Mouse (Mus musculus) neural tube, embryonic 10.5 days (tissue): Measurements from ENCODE around the gene March8.

Experiments
- DNase-seq: peaks from one replicate; pipeline ENCODE4 v3.0.0-alpha.2; 2017; ENCODE audit warnings: low spot score; ENCODE audit errors: extremely low spot score

The March8 gene

DNA sequence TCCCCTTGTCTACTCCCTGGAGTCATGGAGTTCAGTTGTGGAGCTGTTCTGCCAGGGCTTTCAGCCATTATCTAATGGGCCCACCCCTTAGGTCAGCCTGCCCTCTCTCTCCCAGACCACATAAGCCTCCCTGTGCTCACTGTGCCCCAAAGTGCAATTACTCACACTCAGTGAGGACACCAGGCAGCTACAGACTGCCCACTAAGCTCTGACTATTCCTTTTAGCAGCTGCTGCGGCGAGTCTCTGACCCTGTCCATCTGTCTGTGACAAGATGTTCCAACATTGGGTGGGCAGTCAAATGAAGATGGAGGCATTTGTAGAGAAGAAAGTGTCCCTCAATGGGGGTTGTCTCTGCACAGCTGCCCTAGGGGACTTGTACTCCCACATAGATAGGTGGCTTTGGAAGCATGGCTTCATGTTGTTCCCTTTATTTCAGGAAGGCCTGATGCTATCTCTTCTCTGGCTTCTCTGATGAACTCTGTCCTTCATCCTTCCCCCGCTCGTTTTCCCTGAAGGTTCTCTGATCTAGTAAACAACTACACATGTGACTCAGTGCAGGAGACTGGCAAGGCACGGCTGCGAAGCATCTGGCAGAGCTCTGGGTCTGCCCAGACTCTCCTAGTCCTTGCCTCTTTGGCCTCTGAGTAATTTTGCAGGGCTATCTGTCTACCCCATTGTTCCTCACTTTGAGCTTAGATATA, 70.3 kb downstream of the March8 start:
- no peak for DNase-seq

DNA sequence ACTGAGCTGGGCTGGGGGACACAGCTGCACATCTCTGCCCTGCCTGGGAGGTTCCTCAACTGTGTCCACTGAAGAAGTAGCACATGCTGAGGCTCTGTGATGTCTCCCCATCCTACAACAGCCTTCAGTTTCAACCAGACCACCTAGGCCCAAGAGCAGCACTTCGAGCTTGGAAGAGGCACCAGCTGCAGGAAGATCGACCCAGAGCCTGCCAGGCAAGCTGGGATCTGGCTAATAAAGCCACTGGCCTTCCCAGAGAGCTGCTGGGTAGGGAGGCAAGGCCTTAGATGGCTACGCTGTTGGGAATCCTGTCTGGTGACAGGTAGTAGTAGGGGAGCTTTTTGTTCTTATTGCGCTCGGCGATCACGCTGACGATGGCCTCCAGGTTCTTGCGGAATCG, 72.6 kb downstream of the March8 start:
- no peak for DNase-seq

DNA sequence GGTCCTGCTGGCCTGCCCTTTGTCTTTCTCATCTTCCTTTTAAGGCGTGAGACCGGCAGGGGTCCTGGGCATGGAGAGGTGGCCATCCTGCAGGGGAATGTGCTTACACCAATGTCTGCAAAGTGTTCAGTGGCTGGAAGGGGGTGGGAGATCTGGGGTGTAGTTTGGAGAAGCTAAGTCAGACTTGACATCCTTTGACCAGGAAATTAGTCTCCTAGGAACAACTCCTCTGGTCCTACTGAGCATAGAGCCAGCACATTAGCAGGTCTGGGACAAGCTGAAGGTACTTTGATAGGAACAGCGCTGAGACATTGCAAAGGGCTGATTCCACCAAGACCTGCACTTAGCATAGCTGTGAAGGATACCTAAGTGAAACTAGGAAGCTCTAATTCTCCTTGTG, 73.9 kb downstream of the March8 start:
- DNase-seq: no peak

DNA sequence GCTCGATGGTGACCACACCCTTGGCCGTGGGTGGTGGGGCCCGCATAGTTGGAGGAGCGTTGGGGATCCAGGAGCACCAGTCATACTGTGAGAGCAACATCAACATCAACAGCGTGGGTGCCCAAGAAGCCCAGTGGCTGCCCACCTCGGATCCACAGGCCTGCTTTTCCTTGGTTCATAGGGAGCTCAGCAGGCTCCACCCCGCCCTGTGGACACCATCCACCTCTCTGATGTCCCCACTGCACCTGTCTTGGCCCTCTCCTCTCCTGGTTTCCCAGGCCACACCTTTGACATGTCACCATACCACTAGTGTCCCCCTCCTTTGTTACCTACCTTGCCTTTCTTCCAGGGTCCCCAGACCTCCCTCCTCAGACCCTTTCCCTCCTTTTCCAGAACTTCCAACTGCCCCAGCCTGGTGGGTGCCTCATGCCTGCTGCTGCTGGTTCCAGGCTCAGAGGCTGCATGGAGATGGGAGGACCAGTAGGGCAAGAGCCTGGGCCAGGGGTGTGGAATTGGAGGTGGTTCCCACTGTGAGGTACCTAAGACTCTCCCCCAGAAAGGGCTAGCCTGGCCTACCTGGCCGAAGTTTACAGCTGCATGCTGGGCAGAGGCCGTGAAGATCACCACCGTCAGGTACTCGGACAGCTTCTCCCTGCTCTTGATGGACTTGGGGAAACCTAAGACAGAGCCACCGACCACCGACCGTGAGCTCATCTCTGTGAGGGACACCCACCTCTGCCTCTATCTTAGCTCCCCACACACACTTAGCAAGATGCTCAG, 74.9 kb downstream of the March8 start:
- DNase-seq: no peak

DNA sequence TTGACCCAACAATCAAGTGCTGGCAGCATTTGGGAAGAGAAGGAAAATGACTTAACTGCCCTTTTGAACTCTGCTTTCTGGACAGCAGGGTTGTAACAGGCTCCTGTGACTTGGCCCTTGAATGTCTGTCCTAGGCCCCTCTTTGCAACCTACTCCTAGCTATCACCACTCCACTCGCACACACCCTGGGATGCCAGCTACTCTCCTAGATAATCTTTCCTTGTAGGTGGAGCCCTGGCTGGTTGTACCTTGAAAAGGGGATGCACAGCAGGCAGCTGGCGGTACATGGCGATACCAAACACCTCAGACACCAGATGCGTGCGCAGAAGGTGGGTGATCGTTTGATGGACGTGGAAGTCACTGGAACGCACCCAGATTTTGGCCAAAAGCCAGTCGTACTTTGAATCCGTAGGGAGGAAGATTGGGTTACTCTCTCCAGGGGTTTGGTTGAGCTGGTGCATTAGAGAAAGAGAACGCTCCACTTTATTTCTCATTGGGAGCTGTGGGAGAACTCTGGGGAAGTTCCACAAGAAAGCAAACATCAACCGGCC, 77.4 kb downstream of the March8 start:
- no peak for DNase-seq

DNA sequence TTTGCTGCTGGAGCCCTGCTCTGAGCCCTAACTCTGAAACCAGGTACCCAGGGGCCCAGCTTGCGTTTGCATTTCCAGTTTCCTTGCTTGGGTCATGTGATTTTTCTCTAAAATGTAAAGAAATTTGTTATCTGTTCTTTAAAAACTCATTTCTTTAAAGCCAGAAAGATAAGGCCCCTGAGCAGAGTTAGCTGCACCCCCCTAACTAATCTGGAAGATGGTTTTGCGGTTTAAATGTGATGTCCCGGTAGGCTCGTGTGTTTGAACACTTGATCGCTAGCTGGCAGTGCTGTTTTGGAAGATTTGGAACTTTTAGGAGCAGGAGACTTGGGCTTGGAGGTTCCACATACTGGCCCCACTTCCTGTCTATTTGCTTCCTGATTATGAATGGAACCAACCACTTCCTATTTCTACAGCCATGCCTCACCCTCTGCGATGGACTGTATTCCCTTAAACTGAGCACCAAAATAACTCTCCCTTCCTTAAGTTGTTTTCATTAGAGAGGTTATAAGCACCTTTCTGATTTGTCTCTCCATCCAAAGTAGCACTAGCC, 78.3 kb downstream of the March8 start:
- DNase-seq: no peak

DNA sequence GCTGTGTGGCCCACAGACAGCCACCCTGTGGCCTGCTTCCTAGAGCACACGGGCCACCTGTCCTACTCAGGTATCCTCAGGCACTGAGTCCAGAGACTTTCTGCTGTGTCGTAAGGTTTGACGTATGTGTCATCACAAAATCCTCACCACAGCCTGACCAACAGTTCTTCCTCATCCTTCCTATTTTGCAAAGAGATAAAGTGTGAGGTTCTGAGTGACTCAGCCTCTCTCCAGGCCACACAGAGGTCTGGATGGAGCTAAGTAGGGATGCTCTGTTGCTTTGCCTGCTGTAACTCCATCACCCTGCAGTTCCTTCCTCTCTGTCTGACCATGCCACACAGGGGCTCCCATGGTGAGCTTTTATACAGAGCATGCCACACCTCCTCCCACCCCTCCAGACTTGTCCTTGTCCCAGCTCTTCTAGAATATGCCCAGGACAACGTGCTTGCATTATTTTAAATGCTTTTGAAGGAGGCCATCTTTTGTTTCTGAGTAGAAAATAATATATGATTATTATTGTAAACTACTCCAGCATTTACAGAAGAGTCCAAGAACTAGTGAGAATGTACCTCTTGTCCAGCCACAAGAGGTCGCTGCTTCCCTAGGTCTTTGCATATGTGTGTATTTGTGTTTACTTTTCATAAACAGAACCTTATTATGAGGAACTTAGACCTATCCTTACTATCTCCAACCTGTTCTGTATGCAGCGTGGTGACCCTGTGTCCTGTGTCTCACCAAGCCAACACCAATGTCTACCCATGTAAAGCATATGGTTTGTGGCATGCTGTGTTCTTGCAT, 79.9 kb downstream of the March8 start:
- DNase-seq: no peak

DNA sequence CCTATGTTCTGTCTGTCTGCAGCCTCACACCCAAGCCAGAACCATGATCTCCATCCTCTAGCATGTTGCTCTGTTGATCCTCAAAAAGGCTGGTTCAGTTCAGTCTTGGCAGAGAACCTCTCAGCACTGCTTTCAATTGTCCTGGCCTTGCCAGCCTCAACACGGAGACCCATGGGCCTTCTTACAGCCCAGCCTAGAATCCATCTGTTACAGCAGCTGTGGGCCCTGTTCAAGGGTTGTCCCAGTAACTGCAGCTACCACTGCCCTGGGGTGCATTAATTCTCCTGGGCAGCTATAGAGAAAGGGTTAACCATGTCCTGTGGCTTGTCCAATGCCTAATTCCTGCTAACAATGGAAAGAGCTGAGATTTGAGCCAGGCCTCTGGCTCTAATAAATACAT, 80.7 kb downstream of the March8 start:
- DNase-seq: no peak

DNA sequence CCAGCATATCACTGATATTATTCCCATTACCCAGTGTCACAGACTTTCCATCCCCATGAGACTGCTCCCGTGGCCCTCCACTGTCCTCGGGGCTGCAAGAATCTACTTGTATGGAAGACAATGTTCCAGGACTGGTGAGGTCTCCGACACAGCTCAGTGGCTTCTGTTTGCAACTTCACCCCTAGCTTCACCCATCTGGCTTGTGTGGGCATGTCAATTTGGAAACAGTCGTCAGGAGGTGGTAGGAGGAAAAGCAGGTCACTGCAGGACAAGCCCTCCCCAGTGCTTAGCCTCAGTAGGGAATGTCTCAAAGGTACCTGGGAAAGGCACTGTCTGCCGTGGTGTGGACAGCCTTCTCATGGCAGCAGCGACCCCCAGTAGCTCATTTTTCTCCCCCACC, 81.9 kb downstream of the March8 start:
- DNase-seq: no peak

DNA sequence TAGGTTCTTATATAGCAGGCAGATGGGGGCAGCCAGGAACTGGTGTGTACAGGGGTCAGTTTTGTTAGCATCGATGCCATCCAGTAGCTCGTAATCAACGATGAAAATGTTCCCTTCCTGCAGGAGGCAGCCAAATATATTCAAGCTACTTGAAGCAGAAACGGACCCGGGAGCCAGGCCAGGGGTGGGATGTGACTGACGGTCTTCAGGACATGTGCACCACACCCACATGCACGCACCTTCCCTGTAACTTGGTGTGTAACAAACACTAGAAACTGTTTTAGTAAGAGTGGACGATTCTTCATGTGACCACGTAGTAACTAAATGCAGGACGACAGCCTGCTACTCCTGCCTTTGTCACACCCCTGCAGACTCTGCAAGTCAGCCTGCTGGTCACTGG, 82.4 kb downstream of the March8 start:
- DNase-seq: no peak

DNA sequence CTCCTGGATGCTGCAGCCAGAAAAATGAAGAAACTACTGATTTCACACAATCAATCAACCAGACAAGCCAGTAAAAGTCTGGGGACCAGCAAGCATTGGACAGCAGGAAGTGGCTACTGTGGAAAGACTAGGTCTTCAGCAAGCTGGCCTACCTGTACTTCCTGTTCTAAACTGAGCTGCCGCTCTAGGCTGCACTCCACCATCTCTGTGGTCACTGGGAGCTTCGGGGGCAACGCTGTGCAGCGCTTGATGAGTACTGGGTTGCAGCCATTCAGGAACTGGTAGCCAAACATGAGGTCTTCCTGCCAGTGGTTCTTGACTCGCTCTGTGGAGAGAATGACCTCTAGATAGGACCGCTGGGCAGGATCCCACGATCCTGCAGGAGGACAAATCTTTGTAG, 85.2 kb downstream of the March8 start:
- DNase-seq: no peak

DNA sequence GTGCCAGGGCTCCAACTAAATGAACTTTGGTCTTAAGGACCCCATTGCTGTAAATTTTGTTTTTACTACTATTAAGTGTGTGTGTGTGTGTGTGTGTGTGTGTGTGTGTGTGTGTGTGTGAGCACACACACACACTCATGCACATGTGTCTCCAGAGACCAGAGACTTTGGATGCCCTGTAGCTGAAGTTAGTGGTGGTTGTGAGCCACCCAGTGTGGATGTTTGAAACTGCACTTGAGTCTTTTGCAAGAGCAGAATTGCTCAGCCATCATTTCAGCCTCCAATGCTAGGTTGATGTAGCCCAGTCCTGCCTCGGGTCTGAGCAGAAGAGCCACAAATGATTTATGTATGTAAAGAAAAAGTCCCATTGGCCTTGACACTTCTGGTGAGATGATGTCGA, 85.8 kb downstream of the March8 start:
- DNase-seq: no peak

DNA sequence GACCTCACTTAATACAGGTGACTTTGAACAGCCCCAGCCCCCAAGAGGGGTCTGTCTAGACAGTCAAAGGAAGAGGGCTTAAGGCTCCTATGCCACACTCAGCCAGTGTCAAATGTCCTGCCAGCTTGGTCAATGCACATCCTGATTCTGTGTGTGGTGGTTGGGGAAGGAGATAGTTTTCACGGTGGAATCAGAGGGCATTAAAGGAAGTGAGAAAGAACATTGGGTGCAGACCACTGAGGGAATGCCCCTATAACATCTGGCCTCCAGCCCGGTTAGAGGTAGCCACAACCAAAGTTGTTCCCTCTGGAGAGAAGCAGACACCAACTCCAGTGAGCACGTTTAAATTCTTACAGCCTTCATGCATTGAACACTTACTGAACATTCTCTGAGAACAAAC, 89.7 kb downstream of the March8 start:
- no peak for DNase-seq

DNA sequence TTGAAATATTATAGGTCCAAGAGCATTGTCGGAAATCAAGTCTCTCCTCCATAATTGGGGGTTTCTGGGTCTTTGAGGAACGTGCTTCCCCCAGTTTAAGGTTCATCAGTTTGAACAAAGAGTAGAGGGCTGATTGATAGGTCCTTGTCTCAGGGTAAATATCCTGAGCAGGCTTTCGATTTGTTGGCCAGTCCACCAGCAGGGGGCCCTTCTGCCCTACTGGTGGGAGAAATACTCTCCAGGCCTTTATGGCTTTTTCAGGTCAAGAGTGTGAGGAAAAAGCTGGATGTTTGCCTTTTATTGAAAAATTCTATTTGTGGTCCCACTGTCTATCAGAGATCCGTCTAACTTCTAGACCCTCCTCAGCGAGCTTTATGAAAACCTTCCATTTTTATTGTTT, 90.5 kb downstream of the March8 start:
- DNase-seq: no peak

DNA sequence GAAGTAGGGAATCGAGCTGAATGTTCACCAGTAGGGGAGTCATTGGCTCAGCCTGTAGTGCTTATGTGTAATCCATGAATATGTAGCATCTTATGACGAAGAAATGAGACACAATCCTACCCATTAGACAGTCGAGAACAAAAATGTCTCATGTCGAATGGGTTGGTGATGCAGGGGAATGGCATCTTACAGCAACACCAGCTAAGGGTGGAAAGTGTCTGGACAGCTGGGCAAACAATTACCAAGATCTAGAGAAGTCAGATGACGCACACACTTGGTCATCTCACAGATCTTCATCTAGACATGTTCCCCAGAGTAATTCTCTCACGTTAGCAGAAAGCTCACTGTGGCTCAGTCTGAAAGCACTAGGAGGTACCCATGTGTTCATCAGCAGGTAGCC, 101.0 kb downstream of the March8 start:
- DNase-seq: no peak

DNA sequence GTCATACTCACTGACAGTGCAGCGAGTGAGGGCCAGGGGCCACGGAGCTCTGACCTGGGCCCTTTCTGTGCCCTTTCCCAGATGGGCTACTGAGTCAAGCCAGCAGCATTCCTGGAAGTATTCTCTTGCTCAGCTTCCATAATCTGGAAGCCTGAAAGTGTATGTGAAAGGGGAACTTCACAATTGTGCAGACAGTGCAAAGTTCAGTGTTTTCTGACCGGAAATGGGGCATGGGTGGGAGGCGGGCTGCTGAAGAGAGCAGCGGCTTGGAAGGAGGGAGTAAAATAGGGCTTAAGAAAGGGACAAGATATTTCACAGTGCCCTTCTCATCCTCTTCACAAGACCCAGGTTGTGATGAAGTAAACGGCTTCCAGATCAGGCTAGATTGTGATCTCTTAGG, 101.7 kb downstream of the March8 start:
- no peak for DNase-seq

DNA sequence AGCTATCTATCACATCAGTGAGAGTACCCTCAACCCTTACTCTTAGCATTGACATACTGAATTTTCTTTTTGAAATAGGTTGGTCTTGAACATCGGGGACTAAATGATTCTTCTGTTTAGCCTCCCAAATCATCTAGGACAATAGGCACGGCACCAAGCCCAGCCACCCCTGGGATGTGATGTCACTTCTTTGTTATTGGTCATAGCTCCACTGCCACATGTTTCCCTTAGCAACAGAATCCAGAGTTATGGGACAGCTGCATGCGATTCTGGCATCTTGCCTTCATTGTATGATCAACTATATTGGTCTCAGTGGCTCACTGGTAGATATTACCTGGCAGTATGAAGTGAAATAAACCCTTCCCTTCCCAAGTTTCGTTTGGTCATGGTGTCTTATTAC, 102.6 kb downstream of the March8 start:
- DNase-seq: no peak

DNA sequence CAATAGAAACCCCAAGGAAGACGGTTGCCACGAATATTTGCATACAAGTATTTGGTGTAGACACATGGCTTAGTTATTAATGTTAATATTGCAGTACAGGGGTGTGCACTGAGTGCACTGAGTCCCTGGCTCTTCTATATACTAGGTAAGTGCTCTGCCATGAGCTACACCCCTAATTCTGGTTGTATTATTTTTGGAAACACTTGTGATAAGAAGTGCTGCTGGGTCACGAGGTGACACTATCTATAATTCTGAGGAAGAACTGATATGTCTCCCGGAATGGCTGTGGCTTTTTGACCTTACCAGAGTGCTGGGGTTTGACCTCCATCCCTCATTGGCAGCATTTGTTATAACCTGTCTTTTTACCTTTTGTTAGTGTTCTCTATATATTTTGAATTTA, 103.0 kb downstream of the March8 start:
- no peak for DNase-seq

DNA sequence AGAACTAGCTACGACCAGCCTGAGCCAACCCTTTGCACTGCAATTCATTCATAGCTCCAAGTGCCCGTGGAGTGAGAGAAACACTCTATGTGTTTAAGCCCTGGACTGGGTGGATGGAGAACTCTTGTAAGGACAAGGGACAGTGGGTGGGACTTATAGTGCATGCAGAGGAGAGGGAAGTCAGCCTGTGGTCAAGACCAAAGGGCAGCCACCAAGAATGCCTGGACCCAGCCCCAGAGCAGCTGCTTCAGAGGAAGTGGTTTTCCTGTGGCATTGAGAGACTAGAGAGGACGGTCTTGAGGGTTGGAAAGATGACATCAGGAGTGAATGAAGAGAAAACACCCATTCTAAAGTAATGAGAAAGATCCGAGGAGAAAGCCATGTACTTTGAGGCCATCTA, 118.0 kb downstream of the March8 start:
- no peak for DNase-seq

DNA sequence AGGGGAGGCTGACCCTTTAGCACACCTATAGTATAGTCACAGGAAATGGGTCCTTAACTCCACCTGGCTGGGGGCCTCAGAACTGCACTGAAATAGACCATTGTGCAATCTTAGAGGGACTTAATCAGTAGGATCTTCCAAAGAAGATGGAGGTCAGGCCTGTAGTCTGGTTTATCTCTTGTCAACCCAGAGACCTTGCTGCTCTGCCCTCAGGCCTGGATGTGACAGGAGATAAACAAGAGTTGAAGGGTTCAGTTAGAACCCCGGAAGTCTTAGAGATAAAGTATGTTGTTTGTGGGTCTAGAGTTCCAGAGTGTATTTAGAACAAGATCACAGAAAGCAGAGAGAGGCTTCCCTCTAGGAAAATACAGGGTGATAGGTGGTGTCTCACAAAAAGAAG, 118.7 kb downstream of the March8 start:
- DNase-seq: no peak

DNA sequence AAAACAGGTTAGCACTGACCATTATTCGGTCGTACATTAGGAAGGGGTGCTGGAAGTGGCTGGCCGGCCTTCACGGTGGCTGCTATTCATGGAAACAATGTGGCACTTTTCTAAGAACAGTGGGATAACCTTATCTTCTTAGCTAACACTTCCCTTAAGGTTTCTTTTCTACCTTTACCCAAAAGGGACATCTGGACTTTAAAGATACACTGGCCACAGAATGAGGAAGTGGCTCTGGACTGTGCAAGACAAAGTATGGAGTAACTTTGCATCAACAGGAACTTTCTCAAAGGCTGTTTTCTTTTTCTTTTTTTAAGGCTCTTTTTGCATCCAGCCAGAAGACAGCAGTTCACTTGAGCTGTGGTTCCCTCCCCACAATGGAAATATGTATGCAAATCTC, 120.9 kb downstream of the March8 start:
- no peak for DNase-seq
